Comparison of ENCODE assay signal across 17 mouse cellular contexts in the genomic region with DNA sequence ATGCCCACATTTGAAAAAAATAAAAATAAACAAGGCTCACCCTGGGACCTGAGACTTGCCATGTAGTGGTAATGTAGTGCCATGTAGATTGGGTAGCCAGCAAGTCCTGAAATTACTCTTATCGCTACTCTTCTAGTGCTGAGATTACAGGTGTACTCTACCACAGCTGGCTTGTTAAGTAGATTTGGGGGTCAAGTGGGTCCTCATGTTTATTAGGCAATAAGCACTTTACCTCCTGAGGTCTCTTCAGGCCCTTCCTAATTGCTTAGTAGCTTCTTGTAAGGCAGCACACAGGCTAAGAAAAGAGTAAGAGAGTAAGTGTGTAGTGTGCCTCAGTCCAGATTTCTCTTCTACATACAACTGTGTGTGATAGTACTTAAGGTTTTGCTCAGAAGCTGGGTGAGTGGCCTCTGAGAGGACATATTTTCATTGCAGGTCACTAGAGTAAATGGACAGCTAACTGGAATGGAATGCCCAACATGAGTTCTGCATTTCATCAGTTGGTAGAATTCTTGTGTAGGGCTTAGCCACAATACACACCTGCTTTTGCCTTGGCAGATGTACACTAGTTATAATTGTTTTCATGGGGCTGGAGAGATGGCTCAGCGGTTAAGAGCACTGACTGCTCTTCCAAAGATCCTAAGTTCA. TPM values are rescaled to one million over a fixed set of nuclear protein-coding genes. Genes with fewer than 3 reads are reported as not detected.
"Had no signal": no experiment of that assay in that cellular context is flagged by ENCODE, and none has a peak within 500 bp of the region (broad histone marks: within the 10 kb centered on the region; RNA-seq: fewer than 3 reads in every experiment).

No protein-coding gene starts in this region.

- H3K36me3 ChIP-seq: midbrain, embryonic 15.5 days had no signal

- H3K4me3 ChIP-seq: limb, embryonic 12.5 days; liver, embryonic 13.5 days; megakaryocyte, embryonic 14.5 days; midbrain, embryonic 15.5 days; neural tube, embryonic 12.5 days had no signal

- DNase-seq: kidney, postnatal 36 days; layer of hippocampus, adult 9-11 months; layer of hippocampus, postnatal 36 days; liver; liver, embryonic 13.5 days; liver, postnatal 0 days; thymus, postnatal 14 days had no signal

- H3K27me3 ChIP-seq: limb, embryonic 12.5 days; midbrain, embryonic 15.5 days; neural tube, embryonic 12.5 days had no signal

RNA-seq across cellular contexts. Expression of gene Gcnt3, which starts 12.4 kb away (rescaled TPM):
- total RNA-seq: layer of hippocampus, adult 18-20 months; layer of hippocampus, postnatal 36 days; left cerebral cortex, postnatal 36 days; monocyte, adult 5-6 weeks; neutrophil, adult 5-6 weeks had no signal
- polyA plus RNA-seq: limb, embryonic 12.5 days; liver, embryonic 13.5 days; liver, postnatal 0 days; macrophage; midbrain, embryonic 11.5 days; midbrain, embryonic 15.5 days; neural tube, embryonic 12.5 days had no signal
